Mouse (Mus musculus) T-cell, adult 66 days (primary cell): ENCODE results near the gene Gm4312. TPM values are rescaled to one million over a fixed set of nuclear protein-coding genes. Genes with fewer than 3 reads are reported as not detected.

ENCODE experiments used
- total RNA-seq, 2 experiments: library from RNA; stranded (reverse); gene quantifications; 3 replicates in 1 of 2; 4 replicates in 1 of 2; pipeline ENCODE4 v1.2.4; 2023

The Gm4312 gene
- total RNA-seq: not detected

GRCm38 (mm10) chr10:100382460-100382859 lies at the start of gene Gm4312:
Gene Gm4312 (minus strand): TSS chr10:100382560.

GRCm38 (mm10) chr10:100361038-100361437 lies 21.3 kb downstream of the Gm4312 start, which contains the start of gene Gm4307:
Gene Gm4307 (plus strand): TSS chr10:100361338.

GRCm38 (mm10) chr10:100350793-100351192 lies 31.6 kb downstream of the Gm4312 start, which contains the start of gene Gm4305:
Gene Gm4305 (plus strand): TSS chr10:100351093.

GRCm38 (mm10) chr10:100345672-100346071 lies 36.7 kb downstream of the Gm4312 start, which contains the start of gene Gm4303:
Gene Gm4303 (plus strand): TSS chr10:100345972.

GRCm38 (mm10) chr10:100340536-100340935 lies 41.8 kb downstream of the Gm4312 start, which contains the start of gene Gm4302:
Gene Gm4302 (plus strand): TSS chr10:100340836.

GRCm38 (mm10) chr10:100335376-100335775 lies 47.0 kb downstream of the Gm4312 start, which contains the start of gene Gm4301:
Gene Gm4301 (plus strand): TSS chr10:100335676.

Other genes starting within 250 kb of the Gm4312 start
- gene Gm4301, start 46.9 kb downstream of the Gm4312 start, total RNA-seq: not detected
- not detected for gene Gm4302, start 41.7 kb downstream of the Gm4312 start, total RNA-seq
- not detected for gene Gm4303, start 36.6 kb downstream of the Gm4312 start, total RNA-seq
- gene Gm4305, start 31.5 kb downstream of the Gm4312 start, total RNA-seq: not detected
- not detected for gene Gm4307, start 21.2 kb downstream of the Gm4312 start, total RNA-seq
- 1 to 10 TPM; 1.8 to 1.9 TPM for gene Tmtc3, start 104.8 kb upstream of the Gm4312 start, total RNA-seq
- 1 to 10 TPM; 2.2 to 3.6 TPM for gene Cep290, start 105.0 kb upstream of the Gm4312 start, total RNA-seq
- 1 to 10 TPM; 6.8 to 6.9 TPM for gene 4930430F08Rik, start 207.9 kb upstream of the Gm4312 start, total RNA-seq
- not detected for gene 1700017N19Rik, start 207.9 kb upstream of the Gm4312 start, total RNA-seq